ENCODE assay signal across 8 mouse cellular contexts in genomic region chr17:31344172-31344801, GRCm38 (mm10). TPM values are rescaled to one million over a fixed set of nuclear protein-coding genes. Genes with fewer than 3 reads are reported as not detected.
DNase-seq lines count a peak whose midpoint lies in the region; ATAC-seq and TF ChIP-seq lines count a peak whose summit lies in the region.

No protein-coding gene starts in this region.

- no peak overlapping the region for H3K9ac ChIP-seq in midbrain, embryonic 14.5 days (replicated peaks; ENCODE audit: low read length)
- no peak overlapping the region for H3K9ac ChIP-seq in midbrain, embryonic 15.5 days
- H3K9ac ChIP-seq in forebrain, postnatal 0 days: no peak overlapping the region
- no peak overlapping the region for H3K9ac ChIP-seq in liver, embryonic 11.5 days (ENCODE audit: low read depth, low read length)

- H3K4me3 ChIP-seq in midbrain, embryonic 14.5 days (replicated peaks; ENCODE audit: low read depth, low read length): no peak overlapping the region
- H3K4me3 ChIP-seq in midbrain, embryonic 15.5 days: no peak overlapping the region
- no peak overlapping the region for H3K4me3 ChIP-seq in forebrain, postnatal 0 days (ENCODE audit: low read depth, low read length)
- no peak overlapping the region for H3K4me3 ChIP-seq in liver, embryonic 11.5 days (ENCODE audit: low read depth, low read length)

- WGBS in midbrain, embryonic 14.5 days: 42% methylated on average over 5 of the region's 5 CpGs
- WGBS in midbrain, embryonic 15.5 days: 48% methylated on average over 5 of the region's 5 CpGs
- WGBS in forebrain, postnatal 0 days: 40% methylated on average over 5 of the region's 5 CpGs
- 36% methylated on average over 5 of the region's 5 CpGs for WGBS in liver, embryonic 11.5 days

- peak; percentile 76 for DNase-seq in midbrain, embryonic 14.5 days
- peak; percentile 40 for DNase-seq in c-Kit-negative CD71-positive TER-119-positive erythroid progenitor cells, embryonic 14.5 days (ENCODE audit: low read depth, low spot score)
- no peak for DNase-seq in forebrain, postnatal 0 days
- peak; percentile 82 for DNase-seq in kidney, adult 9 months
- DNase-seq in liver, embryonic 11.5 days (ENCODE audit: low spot score): peak; percentile 73
- DNase-seq in retina, postnatal 1 day: peak; percentile 82
- DNase-seq in urinary bladder, adult 2 months (ENCODE audit: low spot score): peak; percentile 45

- H3K9me3 ChIP-seq in midbrain, embryonic 14.5 days (ENCODE audit: control insufficient read depth, low read length): no peaks in the 10 kb centered on the region
- no peaks in the 10 kb centered on the region for H3K9me3 ChIP-seq in midbrain, embryonic 15.5 days
- H3K9me3 ChIP-seq in forebrain, postnatal 0 days (ENCODE audit: low read length): no peaks in the 10 kb centered on the region
- no peaks in the 10 kb centered on the region for H3K9me3 ChIP-seq in liver, embryonic 11.5 days (ENCODE audit: control insufficient read depth, low read length)

- H3K36me3 ChIP-seq in midbrain, embryonic 14.5 days (ENCODE audit: control insufficient read depth, insufficient read depth, low read length): 0 out of 2 replicates have a peak, but pooled peaks cover 5% of the 10 kb centered on the region
- H3K36me3 ChIP-seq in midbrain, embryonic 15.5 days (replicated peaks): no peaks in the 10 kb centered on the region
- peaks cover 11% of the 10 kb centered on the region; the same call in 1 of the 2 replicates for H3K36me3 ChIP-seq in forebrain, postnatal 0 days (ENCODE audit: insufficient read depth)
- H3K36me3 ChIP-seq in liver, embryonic 11.5 days (ENCODE audit: control insufficient read depth, insufficient read depth, low read length): no peaks in the 10 kb centered on the region

- no peaks in the 10 kb centered on the region for H3K27me3 ChIP-seq in midbrain, embryonic 14.5 days (ENCODE audit: control insufficient read depth, insufficient read depth, low read length)
- no peaks in the 10 kb centered on the region for H3K27me3 ChIP-seq in midbrain, embryonic 15.5 days (replicated peaks)
- no peaks in the 10 kb centered on the region for H3K27me3 ChIP-seq in forebrain, postnatal 0 days (ENCODE audit: insufficient read depth, low read length)
- H3K27me3 ChIP-seq in liver, embryonic 11.5 days (replicated peaks; ENCODE audit: control insufficient read depth, insufficient read depth, low read length): no peaks in the 10 kb centered on the region

- H3K27ac ChIP-seq in midbrain, embryonic 14.5 days (replicated peaks; ENCODE audit: low read depth, low read length): no peak overlapping the region
- no peak overlapping the region for H3K27ac ChIP-seq in midbrain, embryonic 15.5 days
- no peak overlapping the region for H3K27ac ChIP-seq in forebrain, postnatal 0 days (ENCODE audit: low read depth, low read length)
- no peak overlapping the region for H3K27ac ChIP-seq in liver, embryonic 11.5 days (ENCODE audit: low read depth, low read length)

- no peak overlapping the region for H3K4me2 ChIP-seq in midbrain, embryonic 14.5 days (ENCODE audit: low read length)
- no peak overlapping the region for H3K4me2 ChIP-seq in midbrain, embryonic 15.5 days
- no peak overlapping the region for H3K4me2 ChIP-seq in forebrain, postnatal 0 days (ENCODE audit: low read depth)
- H3K4me2 ChIP-seq in liver, embryonic 11.5 days: no peak overlapping the region

- peaks cover 6% of the 10 kb centered on the region; the same call in 1 of the 2 replicates for H3K4me1 ChIP-seq in midbrain, embryonic 14.5 days (ENCODE audit: control insufficient read depth, insufficient read depth, low read length)
- H3K4me1 ChIP-seq in midbrain, embryonic 15.5 days: peaks cover 6% of the 10 kb centered on the region; the same call in 1 of the 2 replicates
- H3K4me1 ChIP-seq in forebrain, postnatal 0 days (ENCODE audit: insufficient read depth): no peaks in the 10 kb centered on the region
- no peaks in the 10 kb centered on the region for H3K4me1 ChIP-seq in liver, embryonic 11.5 days (replicated peaks; ENCODE audit: control insufficient read depth, insufficient read depth, low read length)

- ATAC-seq in midbrain, embryonic 14.5 days (ENCODE audit: low FRiP score, low TSS enrichment): no peak
- ATAC-seq in midbrain, embryonic 15.5 days (replicated peaks): no peak
- peak; percentile 42 for ATAC-seq in forebrain, postnatal 0 days
- no peak for ATAC-seq in liver, embryonic 11.5 days (replicated peaks; ENCODE audit: low FRiP score)

- peak; percentile 72 for TF ChIP-seq CTCF in forebrain, postnatal 0 days (IDR thresholded peaks at IDR 0.05; ENCODE audit: low read depth)

RNA-seq across cellular contexts. Expression of gene Pde9a, which starts 41.7 kb away (rescaled TPM):
- 34.6 and 36.5 TPM in 2 replicates for polyA plus RNA-seq in midbrain, embryonic 14.5 days (2014; fragmentation: Nextera tagmentation; extraction: Ambion mirVana)
- polyA plus RNA-seq in midbrain, embryonic 15.5 days (2015; fragmentation: Nextera tagmentation; extraction: Ambion mirVana): 36.1 and 38.1 TPM in 2 replicates
- total RNA-seq in forebrain, postnatal 0 days (2014; rRNA removed): 40.4 and 43.9 TPM in 2 replicates
- polyA plus RNA-seq in forebrain, postnatal 0 days (2015; fragmentation: Nextera tagmentation; extraction: Ambion mirVana): 35.5 and 43.6 TPM in 2 replicates
- 10.4 and 11.5 TPM in 2 replicates for polyA plus RNA-seq in liver, embryonic 11.5 days (2014; fragmentation: Nextera tagmentation; extraction: Ambion mirVana)
- polyA plus RNA-seq in urinary bladder, adult 2 months (2012; rRNA removed): 33.1 and 35.0 TPM in 2 replicates

RNA-seq across cellular contexts. Expression of gene Slc37a1, which starts 57.7 kb away (rescaled TPM):
- polyA plus RNA-seq in midbrain, embryonic 14.5 days (2014; fragmentation: Nextera tagmentation; extraction: Ambion mirVana): 12.0 and 12.8 TPM in 2 replicates
- polyA plus RNA-seq in midbrain, embryonic 15.5 days (2015; fragmentation: Nextera tagmentation; extraction: Ambion mirVana): 12.8 and 13.4 TPM in 2 replicates
- 10.0 and 15.3 TPM in 2 replicates for total RNA-seq in forebrain, postnatal 0 days (2014; rRNA removed)
- polyA plus RNA-seq in forebrain, postnatal 0 days (2015; fragmentation: Nextera tagmentation; extraction: Ambion mirVana): 4.7 and 6.7 TPM in 2 replicates
- 6.6 and 7.7 TPM in 2 replicates for polyA plus RNA-seq in liver, embryonic 11.5 days (2014; fragmentation: Nextera tagmentation; extraction: Ambion mirVana)
- 10.6 and 11.7 TPM in 2 replicates for polyA plus RNA-seq in urinary bladder, adult 2 months (2012; rRNA removed)
